Mouse (Mus musculus) heart, postnatal 36 days (tissue): Measurements from ENCODE around the gene Zbed4. TPM values are rescaled to one million over a fixed set of nuclear protein-coding genes. Genes with fewer than 3 reads are reported as not detected.
"Not testable (repeated sequence)": the region's sequence is repeated elsewhere in the genome, so short reads cannot be mapped to it uniquely, and the experiment has no call there.

Experiments
- DNase-seq, 2 experiments: peaks; one replicate each; pipeline ENCODE4 v3.0.0; 2021 to 2022
- intact Hi-C: fragments of 180-260 bp; cut with DNase I; formaldehyde crosslinking; loops from one replicate; pipeline ENCODE4 v1.15.1; 2025
- total RNA-seq, 2 experiments: library from RNA; stranded (reverse); gene quantifications; 2 replicates each; pipeline ENCODE4 v1.2.3; 2021

Zbed4 gene
- total RNA-seq, 2 experiments from 2014 or later, result 7.9 to 8.1 TPM

DNA sequence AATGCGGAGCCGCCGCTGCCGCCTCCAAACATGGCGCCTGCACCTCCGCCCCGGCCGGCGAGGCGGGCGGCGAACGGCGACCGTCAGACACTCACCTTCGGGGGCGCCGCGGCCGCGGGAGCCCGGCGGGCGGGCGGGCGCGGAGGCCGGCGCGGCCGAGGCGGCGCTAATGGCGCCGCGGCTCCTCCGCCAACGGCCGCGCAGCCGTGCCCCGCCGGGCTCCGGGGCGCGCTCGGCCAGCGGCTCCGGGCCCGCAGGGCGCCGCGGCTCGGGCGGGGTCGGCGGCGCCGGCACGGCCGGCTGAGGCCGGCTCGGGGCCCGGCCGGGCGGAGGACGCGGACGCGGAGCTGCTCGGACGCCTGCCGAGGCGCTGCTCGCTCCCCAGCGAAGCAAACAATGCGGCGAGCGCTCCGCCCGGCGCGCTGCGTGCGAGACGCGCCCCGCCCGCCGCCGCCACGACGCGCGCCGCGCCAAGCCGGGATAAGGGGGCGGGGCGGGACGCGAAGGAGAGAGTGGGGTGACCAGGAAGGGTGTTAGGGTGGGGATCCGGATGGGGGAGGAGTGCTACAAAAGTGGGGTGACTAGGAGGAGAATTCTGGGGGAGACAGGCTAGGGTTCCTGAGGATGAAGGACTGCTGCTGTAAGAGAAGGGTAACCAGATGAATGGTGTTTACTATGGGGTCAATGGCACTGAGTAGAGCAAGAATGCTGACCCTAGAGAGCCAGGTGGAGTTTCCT is 17.5 kb upstream of the Zbed4 start, which contains the start of gene Brd1:
TSS of gene Brd1 (minus strand) at position 400 of the 738 bp plus-strand sequence.
- intact Hi-C loops, result loop anchor here (1.0 to 5.0 kb wide), 2 partner anchors 15 to 83 kb away; partner anchors contain the start of genes Alg12 and Creld2
- DNase-seq, result peak; percentile 86 to 87

DNA sequence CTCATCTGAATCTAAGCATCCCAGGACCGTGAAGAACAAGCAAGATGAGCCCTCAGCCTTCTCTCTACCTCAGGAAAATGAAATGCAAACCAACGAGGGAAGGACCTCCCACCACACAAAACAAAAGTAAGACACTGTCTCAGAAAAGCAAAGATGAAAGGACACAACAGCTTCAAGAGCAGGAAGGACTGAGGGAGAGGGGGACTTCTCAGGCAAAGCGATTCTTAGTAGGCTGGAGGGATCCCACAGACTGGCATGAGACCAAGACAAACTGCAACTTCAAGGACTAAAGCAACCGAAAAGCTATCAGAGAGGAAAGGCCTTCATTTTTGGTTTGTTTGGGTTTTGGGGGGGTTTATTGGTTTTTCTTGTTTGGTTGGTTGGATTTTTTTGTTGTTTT is 15.3 kb upstream of the Zbed4 start:
- intact Hi-C loops, result no loop called here
- DNase-seq, result no peak

DNA sequence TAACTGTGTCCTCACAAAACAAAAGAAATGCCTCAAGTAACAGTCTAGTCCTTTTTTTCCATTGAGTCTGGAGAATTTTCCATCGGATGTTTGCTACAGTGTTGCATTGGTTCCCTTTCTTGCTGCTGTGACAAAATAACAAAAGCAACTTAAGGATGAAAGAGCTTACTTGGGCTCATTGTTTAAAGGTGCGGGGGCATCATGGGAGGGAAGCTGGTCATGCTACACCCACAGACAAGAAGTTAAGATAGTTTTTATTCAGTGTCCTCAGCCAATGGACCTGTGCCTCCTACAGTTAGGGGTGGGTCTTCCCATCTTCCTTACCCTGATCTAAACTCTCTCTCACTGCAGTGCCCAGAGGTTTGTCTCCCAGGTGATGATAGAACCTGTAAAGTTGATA is 13.0 kb upstream of the Zbed4 start:
- intact Hi-C loops, result no loop called here
- DNase-seq, result no peak

DNA sequence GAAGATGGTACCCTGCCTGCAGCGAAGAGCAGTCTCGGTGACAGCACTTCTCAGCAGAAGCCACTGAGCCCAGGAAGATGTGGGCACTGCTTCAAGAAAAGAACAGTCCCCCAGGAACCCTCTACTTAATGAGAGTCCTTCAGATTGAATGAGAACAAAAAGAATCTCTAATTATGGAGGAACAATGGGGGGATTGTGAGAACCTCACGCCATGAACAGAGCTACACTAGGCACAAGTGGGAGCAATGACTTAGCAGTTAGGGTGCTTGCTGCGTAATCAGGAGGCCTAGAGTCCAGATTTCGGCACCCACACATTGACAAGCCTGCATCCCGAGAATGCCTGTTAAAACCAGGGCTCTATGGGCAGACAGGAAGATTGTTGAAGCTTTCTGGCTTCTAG is 10.1 kb upstream of the Zbed4 start:
- intact Hi-C loops, result no loop called here
- DNase-seq, result no peak

DNA sequence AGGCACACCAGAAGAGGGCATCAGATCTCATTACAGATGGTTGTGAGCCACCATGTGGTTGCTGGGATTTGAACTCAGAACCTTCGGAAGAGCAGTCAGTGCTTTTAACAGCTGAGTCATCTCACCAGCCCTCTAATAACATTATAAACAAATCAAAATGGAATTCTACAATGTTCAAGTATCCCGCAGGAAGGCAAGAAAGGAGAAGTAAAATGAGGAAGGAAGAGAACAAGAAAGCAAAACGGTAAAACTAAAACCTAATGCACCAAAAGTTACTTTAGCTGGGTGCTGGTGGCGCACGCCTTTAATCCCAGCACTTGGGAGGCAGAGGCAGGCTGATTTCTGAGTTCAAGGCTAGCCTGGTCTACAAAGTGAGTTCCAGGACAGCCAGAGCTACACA is 8.1 kb upstream of the Zbed4 start:
- DNase-seq, intact Hi-C loops: not testable (repeated sequence)

DNA sequence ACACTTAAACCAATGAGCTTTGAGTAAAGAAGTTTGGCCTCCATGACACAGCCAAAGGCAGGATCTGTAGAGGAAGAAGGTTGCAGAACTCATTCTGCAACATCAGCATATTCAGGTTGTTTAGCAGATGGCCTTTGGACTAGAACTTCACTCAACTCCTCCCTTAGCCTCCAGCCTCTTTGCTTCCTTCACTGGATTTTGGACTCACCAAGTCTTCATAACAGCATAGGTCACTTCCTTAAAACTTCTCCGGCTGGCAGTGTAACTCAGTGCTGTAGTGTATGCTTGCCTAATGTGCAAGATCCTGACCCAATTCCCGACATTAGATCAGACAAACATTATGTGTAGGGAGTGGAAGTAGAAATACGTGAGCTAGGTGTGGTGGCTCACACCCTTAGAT is 6.1 kb upstream of the Zbed4 start:
- intact Hi-C loops, result no loop called here
- no peak for DNase-seq

DNA sequence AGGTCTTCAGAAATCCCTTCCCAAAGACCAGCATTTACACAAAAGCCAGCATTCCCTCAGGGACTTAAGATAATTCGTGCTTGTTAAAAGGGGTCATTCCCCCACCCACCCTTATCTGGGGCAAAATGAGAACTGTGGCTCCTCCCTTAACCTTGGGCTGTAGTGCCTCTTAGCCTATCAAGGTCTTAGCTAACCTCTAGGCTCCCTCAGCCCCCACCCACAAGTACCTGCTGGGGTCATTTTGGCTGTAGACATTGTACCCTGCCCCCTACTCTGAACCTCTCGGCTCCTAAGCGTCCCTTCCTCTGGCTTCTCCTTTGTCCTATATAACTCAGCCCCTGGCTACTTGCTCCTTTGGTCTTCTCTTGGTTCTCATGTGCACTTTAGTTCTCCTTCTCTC is 5.5 kb upstream of the Zbed4 start:
- no peak for DNase-seq
- intact Hi-C loops, result no loop called here

DNA sequence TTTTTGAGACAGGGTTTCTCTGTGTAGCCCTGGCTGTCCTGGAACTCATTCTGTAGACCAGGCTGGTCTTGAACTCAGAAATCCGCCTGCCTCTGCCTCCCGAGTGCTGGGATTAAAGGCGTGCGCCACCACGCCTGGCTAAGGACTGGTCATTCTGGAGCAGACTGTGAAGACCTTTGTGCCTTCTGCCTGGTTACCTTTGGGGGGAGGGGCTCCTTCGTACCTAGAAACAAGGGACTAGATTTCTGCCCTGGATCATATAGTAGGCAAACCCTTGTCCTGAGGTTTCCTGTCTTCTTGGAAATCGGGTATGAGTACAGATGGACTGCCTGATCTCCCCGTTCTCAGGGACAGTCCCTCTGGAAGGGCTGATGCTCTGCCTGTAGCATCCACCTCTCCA is 1.8 kb upstream of the Zbed4 start:
- intact Hi-C loops, result loop anchor here (1.0 to 5.0 kb wide), 3 partner anchors 15 to 118 kb away; partner anchors contain the start of genes Alg12, Brd1 and Creld2
- not testable (repeated sequence) for DNase-seq

DNA sequence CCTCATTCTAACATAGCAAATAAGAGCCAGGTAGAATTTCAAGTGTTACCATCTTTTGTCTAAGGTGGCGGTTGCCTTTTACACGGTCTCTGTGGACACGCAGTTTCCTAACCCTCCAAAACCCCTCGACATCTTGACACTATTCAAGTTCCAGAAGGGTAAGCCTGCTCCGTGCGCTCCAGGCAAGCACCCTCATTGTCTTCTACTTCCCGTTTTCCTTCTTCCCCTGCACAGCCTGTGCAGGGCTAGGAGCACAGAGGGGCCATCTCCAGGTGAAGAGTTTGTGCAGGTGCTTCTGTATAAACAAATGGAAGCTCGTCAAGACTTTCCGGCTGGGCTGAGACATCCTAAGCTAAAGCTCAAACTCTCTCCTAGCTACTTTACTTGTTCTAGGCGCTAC is 1.4 kb upstream of the Zbed4 start:
- intact Hi-C loops, result loop anchor here (5.0 kb wide), 2 partner anchors 67 to 117 kb away; partner anchors contain the start of genes Alg12 and Creld2
- no peak for DNase-seq

DNA sequence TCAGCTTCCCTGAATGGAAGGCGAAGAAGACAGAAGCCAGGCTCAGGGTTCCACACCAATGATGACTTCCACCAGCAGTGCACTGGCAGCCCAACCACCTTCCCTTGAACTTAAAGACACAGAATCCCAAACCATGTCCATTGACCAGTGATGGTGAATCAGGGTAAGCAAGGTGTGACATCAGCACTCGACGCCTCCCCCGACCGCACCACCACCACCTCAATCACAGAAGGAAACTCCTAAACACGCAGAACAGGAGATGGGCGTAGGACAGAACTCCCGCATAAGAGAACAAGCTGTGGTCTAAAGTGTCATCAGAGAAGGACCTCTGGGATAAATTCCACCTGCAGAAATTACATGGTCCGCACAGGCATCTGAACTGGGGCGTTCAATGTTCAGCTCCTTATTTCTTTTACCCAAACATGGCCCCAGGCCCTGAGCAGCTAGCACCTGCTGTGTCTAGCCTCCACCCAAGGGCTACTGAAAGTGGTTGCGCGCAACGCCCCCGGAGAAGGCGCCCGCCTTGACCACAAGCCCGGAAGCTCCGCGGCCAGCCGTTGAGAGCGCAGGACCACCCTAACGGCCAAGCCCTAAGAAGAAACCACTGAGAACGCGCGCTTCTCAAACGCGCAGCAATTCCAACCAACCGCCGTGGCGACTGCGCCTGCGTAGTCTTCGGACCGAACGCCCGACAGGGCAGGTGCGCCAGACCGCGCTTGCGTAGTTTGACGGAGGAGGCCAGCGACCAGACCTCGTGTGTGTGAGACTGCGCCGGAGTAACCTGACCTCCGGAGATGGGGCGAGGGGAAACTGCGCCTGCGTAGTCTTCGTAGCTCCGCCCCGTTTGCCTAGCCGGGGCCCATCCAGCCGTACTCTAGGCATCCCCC is 540 bp upstream of the Zbed4 start:
- intact Hi-C loops, result loop anchor here (5.0 kb wide), 2 partner anchors 66 to 116 kb away; partner anchors contain the start of genes Alg12 and Creld2
- DNase-seq, result peak; percentile 97

DNA sequence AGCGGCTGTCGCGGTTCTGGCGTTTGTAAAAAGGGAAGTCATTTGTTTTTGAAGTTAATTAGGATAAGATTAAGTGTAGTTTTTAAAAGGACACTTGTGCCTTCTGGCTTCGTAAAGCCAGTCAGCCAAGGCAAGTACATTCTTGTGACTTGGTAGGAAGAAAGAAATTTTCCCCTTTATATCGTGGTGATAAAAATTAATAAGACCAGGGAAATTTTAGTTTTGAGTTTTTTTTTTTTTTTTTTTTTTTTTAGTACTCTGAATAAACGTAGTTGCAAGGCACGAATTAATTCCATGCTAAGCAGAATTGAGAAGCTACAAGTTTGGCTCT is 908 bp downstream of the Zbed4 start:
- DNase-seq, result no peak

DNA sequence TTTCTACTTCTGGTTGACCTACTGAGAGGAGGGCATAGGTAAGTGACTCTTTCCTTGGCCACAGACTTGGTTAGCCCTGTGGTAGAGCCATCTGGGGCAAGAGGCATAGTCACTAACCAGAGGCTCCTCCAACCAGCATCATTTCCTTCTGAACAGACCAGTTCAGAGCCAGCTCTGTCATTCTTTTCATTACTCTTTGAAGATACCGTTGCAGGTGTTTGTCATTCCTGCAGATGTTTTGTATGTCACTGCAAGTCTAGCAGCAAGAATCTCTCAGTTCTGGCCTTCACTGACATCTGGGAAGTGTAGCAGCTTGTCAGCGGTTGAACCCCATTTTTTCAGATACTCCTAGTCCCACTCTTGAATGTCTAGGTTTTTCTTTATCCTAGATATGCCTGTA is 3.4 kb downstream of the Zbed4 start:
- DNase-seq, result no peak
- intact Hi-C loops, result loop anchor here (5.0 kb wide), 2 partner anchors 62 to 112 kb away; partner anchors contain the start of genes Alg12 and Creld2

More for the DNA sequence above, 908 bp downstream of the Zbed4 start:
- intact Hi-C loops, result loop anchor here (5.0 kb wide), 2 partner anchors 65 to 115 kb away; partner anchors contain the start of genes Alg12 and Creld2

DNA sequence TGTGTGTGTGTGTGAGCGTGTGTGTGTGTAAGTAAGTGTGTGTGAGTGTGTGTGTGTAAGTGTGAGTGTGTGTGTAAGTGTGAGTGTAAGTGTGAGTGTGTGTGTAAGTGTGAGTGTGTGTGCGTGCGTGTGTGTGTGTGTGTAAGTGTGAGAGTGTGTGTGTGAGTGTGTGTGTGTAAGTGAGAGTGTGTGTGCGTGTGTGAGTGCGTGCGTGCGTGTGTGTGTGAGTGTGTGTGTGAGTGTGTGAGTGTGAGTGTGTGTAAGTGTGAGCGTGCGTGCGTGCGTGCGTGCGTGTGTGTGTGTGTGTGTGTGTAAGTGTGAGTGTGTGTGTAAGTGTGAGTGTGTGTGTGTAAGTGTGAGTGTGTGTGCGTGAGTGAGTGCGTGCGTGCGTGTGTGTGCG is 4.3 kb downstream of the Zbed4 start:
- intact Hi-C loops, result no loop called here
- DNase-seq, result no peak

DNA sequence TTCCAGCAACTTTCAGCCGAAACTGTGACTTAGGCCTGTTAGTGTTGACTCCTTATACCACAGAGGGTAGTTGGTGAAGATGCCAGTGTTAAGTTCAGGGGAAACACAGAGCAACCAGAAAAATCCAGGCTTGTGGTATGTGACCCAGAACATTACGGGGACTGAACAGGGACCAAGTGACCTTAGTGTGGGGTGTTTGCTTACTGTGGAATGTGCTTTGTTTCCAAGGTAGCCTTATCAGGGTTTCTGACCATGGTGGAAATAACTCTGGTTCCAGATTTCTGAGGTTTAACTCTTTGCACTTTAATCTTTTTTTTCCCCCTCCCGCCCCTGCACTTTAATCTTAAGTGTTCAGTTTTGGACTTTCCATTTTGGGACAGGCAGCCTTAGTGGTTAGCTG is 6.6 kb downstream of the Zbed4 start:
- no peak for DNase-seq
- intact Hi-C loops, result no loop called here

DNA sequence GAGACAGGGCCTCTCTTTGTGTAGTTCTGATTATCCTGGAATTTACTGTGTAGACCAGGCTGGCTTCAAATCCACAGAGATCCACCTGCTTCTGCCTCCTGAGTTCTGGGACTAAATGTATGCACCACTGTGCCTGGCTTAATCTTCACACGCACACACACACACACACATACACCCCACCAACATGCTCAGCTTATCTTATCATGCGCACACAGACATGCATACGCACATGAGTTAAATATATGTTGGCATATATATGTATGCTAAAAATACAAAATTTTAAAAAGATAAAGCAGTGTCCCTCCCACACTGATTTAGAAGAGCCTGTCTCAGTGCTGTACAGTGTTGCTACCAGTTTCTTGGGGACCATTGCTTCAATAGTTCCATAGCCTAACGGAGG is 10.1 kb downstream of the Zbed4 start:
- DNase-seq, result no peak
- intact Hi-C loops, result no loop called here

DNA sequence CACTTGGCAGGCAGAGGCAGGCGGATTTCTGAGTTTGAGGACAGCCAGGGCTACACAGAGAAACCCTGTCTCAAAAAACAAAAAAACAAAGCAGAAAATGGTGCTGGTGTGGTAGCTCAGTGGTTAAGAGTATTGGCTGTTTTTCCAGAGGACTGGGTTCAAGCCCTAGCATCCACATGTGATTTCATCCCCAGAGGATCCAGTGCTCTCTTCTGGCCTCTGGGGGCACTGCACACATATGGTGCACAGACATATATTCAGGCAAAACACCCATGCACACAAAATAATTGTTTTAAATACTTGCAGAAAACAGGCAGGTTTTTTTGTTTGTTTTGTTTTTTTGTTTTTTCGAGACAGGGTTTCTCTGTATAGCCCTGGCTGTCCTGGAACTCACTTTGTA is 14.7 kb downstream of the Zbed4 start:
- intact Hi-C loops, DNase-seq: not testable (repeated sequence)

DNA sequence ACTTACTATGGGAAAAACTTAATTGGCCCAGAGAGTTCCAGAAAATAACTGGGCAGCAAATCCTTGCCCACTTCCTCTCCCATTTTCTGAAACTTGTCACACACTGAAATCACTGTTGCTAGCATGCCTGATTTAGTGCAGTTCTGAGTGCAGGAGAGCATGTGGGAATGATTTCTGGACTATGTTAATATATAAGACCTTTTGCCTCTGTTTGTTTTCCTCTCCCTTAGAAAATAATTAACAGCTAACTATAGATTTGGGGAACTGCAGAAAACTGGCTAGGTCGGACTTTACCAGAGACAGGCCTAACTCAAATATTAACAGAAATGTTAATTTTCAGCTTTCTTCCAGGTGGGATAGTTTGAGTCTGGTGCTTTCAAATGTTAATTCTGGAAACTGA is 17.1 kb downstream of the Zbed4 start:
- DNase-seq, result no peak
- intact Hi-C loops, result no loop called here

DNA sequence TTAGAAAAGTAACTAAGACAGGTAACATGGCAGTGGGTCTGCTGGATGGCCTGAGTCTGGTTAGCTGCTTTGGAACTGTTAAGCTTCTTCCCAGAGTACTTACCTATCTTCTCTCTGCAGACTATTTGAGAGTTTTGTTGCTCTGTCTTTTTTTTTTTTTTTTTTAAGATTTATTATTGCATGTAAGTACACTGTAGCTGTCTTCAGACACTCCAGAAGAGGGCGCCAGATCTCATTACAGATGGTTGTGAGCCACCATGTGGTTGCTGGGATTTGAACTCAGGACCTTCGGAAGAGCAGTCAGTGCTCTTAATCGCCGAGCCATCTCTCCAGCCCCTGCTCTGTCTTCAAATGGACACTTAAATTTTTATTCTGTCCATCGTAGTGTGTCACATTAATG is 23.2 kb downstream of the Zbed4 start:
- DNase-seq, intact Hi-C loops: not testable (repeated sequence)

DNA sequence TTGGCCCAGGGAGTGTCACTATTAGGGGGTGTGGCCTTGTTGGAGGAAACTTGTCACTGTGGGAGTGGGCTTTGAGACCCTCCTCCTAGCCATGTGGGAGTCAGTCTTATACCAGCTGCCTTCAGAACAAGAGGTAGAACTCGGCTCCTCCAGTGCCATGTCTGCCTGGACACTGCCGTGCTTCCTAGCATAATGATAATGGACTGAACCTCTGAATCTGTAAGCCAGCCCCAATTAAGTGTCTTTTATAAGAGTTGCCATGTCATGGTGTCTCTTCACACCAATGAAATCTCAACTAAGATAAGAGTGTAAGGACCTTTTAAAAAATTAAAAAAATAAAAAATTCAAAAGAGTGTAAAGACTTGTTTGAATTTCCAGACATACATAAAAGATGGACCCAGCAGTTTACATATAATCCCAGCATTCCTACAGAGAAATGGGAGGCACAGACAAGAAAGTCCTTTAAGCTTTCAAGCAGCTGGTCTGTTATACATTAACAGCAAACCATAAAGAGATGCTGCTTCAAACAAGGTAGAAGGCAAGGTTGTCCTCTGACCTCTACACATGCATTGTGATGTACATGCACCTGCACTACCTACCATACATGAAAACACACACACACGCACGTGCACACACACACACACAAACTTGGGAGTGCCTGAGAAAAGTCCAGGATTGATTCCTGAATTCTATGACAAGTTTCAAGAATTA is 40.8 kb downstream of the Zbed4 start:
- intact Hi-C loops, result no loop called here
- no peak for DNase-seq

DNA sequence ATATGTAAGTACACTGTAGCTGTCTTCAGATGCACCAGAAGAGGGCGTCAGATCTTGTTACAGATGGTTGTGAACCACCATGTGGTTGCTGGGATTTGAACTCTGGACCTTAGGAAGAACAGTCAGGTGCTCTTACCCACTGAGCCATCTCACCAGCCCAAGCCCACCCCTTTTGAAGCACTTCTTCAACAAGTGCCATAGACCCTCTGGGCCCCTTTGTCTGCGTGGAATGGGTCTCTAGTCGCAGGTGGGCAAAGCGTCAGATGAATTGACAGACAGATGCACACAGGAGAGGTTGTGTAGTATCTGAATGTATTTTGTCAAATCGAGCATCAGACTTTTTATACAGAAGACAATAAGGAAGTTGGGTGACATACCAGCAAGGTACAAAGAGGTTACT is 43.3 kb downstream of the Zbed4 start:
- intact Hi-C loops, DNase-seq: not testable (repeated sequence)

DNA sequence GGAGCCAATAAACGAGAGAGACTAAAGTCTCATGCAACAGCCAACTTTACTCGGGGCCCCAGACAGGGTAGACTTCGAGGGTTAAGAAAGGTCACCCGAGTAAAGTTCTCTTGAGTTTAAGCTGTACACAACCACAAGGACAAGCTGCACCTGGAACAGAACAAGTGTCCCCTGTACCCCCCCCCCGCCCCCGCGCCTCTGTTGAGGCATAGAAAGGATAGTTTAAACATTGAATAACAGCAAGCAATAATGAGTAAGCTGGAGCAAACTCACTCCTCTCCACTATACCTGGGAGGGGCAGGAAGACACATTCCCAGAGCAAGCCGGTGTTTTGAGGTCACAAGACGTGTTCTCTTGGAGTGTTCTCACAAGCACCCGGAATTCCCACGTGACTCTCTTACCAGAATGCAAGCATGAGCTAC is 48.5 kb downstream of the Zbed4 start:
- intact Hi-C loops, result no loop called here
- DNase-seq, result no peak
